Mouse (Mus musculus) right cerebral cortex, adult 18-20 months (tissue): ENCODE data around the gene Copz2.
A peak's percentile ranks its signal among the peaks of the same experiment; 100 is the strongest.

Experiments used
- DNase-seq: peaks from one replicate; pipeline ENCODE4 v3.0.0; 2022; ENCODE audit warnings: mixed read lengths

The Copz2 gene

GRCm38 (mm10) chr11:96872441-96873379, 23.0 kb downstream of the Copz2 start:
- DNase-seq, result peak; percentile 21

- DNase-seq, result no peak
Observed at GRCm38 (mm10) chr11:96873601-96874140, 24.0 kb downstream of the Copz2 start.

GRCm38 (mm10) chr11:96875270-96875669, 25.6 kb downstream of the Copz2 start:
- DNase-seq, result no peak

DNA sequence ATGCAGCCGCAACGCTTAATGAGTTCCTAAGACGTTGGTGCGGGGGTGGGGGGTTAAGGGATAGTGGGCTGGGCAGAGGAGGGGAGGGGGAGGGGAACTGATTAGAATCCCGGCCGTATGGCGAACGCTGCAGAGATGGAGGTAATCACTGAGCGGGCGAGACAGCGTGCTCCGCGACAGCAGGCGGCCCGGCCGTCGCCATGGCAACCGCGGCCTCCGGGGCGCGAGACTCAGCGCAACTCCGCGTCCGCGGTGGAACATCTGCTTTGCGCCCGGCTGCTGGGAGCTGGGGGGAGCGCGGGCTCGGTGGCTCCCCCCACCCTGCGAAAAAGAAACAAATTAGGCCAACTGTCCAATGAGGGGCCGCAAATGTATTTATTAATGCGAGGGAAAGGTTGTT, 26.1 kb downstream of the Copz2 start:
- DNase-seq, result peak; percentile 88

DNA sequence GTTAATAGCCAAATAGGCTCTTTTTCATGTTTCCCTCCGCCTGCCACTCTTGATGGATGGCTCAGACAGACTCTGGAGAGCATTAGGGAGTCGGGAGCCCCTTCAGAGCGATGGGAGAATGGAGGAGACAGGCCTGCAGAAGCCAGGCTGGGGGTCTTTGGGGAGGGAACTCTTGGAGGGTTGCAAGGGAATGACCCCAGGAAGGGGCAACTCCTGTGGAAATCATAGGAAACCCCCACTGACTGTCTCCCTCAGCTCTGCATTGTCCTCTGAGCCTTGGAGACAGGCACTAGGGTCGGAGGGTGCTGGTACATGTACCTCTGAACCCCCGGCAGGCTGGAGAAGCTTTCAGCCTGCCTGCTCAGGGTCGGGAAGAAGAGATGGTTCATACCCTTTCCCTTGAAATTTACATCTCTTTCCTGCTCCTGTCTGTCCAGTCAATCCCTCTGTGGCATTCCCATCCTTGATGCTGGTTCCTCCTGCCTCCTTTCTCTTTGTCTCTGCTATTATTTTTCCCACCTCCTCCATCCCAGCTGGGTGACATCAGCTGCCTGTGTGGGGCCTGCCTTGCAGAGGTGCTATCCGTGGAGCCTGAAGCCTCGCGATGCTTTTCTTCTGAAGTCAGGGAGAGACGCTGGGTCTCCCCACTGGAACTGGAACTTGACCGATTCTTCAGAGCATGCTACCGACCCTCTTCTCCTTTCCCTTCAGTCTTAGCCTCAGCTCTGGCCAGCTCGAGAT, 26.8 kb downstream of the Copz2 start:
- peak; percentile 37 for DNase-seq

DNA sequence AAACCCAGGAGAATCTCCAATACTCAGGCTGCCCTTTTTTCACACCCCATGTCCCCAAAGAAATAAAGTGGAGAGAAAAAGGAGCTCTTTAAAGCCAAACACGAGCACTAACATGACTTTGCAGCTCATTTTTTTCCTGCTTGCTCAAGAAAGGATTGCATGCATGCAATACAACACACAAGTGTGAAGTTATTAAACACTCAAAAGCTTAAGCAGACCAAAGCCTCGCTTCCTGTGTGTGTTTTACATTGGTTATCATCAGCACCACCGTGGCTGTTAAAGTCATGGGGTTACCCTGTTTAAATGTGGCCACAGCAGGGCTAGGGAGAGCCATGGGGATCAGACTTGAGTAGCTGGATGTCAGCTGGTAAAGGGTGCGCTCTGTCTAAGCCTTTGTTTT, 27.4 kb downstream of the Copz2 start:
- no peak for DNase-seq

- no peak for DNase-seq
Observed at GRCm38 (mm10) chr11:96878715-96879114, 29.0 kb downstream of the Copz2 start.

DNA sequence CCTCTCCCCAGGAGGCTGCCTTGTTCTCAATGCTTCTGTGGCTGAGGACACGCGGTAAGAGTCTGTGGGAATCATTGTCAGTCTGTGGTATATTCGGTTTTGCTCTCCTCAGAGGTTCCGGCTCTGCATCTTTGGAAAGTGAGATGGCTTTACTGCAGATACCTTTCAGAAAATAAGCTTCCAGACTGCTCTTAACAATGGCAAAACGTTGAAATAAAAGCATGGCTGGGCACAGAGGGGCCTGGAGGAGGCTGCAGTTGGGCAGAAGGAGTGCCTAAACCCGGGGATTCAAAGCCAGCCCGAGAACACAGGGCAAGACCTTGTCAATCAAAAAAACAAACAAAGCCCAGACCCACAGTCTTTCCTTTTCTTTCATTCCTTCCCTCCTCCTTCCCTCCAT, 29.7 kb downstream of the Copz2 start:
- no peak for DNase-seq

DNA sequence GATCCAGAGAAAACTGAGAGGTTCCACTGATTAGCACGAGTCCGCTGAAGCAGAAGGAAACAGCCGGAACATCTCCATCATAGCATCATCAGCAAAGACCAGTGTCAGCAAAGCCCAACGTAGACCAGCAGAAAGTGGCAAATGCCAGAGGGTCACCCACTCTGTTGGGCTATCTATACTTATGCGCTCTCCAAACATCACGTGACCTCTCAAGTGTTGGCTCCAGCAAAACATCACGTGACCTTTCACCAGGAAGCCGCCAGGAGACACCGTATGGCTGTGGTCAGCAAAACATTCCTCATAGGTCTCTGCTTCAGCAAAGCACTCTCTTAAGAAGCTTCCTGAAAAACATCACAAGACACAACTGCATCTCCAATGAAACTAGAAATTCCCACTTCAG, 30.6 kb downstream of the Copz2 start:
- no peak for DNase-seq

GRCm38 (mm10) chr11:96885901-96886340, 36.3 kb downstream of the Copz2 start:
- DNase-seq, result no peak

GRCm38 (mm10) chr11:96886942-96887546, 37.4 kb downstream of the Copz2 start:
- no peak for DNase-seq

DNA sequence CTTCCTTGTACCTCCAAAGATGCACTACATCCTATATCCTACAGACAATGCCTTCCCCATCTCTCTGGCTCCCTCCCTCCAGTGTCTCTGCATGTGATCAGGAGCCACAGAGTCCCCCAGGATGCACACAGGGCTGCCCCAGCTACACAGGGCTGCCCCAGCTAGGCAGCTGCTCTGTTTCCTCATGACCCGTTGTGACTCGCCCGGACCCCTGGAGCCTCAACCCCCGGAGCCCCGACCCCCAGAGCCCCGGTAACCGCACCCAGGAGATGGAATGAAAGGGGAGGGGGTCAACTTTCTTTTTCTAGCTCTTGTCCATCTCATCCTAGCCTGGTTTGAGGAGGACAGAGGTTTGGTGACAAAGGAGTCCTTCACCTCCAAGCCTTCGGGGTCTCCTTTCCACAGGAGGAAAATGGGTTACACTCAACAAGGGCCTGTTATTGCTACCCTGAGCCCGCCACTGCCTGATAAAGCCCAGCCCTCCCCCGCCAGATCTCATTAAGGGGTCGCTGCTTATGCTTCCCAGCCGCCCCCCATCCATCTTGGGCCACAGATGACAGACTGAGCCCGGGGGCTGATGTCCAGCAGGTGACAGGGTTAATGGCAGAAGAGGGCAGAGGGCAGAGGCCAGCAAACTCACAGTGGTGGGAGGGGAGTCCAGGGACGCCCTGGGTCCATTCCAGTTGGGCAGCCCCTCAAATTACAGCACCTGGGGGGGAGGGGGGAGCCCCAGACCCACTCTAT, 42.3 kb downstream of the Copz2 start:
- no peak for DNase-seq

GRCm38 (mm10) chr11:96893203-96893842, 43.7 kb downstream of the Copz2 start:
- no peak for DNase-seq

GRCm38 (mm10) chr11:96895886-96896285, 46.2 kb downstream of the Copz2 start:
- no peak for DNase-seq

GRCm38 (mm10) chr11:96899449-96900306, 50.0 kb downstream of the Copz2 start:
- no peak for DNase-seq

- DNase-seq, result no peak
Observed at GRCm38 (mm10) chr11:96901332-96901731, 51.7 kb downstream of the Copz2 start.

DNA sequence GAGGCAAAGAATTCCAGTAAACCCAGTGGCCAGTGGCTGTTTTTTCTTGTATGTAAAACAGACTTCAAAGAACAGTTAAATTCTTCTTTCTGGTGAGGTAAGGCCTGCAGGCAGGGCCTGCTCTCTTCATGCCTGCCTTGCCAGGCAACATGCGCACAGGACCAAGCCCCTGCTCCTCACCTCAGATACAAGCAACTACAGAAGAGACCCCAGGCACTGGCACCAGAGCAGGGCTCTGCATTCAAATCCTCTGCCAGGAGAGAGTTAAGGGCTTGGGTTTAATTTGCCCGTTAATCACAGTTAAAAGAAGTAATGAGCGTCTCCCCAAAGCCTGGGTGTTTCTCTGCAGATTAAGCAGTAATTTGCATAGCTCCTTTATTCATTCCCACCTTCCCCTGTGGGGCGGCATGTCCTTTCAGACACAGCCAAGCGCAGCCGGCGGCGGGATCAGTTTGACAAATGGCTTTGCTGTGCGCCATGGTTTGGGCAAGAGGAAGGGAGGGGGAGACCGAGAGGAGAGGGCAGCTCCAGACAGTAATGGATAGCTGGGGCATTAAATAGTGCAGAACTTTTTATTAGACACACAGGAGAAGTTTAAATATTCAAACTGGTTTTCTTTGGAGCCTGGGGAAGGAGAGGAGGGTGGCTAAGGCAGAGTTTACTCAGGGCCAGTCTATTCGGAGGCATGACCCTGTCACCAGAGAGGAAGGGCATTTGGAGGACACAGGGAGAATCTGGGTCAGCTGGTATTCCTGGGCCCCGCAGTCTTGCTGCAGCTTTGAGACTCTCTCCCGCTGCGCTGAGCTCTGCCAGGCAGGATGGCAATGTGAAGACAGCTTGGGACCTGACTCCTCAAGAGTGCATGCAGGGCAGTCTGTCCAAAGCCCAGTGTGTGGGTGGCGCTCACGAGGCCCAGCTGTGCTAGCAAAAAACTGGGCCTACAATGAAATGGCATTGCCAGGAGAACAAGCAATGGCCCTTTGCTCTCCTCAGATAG, 53.3 kb downstream of the Copz2 start:
- peak; percentile 23 for DNase-seq

DNA sequence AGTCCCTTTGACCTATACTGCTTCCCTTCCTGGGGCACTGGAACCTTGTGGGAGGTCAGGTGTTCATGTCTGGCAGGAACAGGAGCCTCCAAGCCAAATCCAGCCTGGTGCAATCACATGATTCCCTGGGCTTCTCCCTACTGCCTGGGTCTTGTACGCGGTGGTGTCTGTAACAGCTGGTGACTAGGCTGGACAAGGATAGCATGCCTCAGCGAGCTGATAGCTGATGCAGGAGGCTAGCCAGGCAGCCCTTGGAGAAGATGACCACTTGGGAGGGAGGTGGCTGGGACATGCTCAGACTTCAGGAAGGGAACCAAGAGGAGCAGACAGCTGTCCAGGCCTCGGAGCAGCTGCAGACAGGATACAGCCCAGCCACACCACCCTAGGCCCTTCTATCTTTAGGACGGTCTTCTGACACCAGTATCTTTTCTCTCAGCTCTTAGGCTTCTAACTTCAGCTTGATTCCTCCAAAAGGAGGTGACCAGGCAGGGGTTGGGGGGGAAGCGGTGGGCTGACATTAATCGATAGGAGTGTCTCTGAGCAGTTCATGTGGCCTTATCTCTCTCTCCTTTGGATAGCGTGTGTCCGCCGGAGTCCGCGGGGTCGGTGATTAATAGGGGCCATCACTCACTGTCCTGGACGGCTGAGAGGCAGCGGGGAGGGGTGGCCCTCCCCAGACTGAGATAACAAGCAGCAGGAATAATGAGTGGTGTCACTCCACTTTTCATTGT, 56.9 kb downstream of the Copz2 start:
- no peak for DNase-seq

GRCm38 (mm10) chr11:96908594-96908993, 58.9 kb downstream of the Copz2 start:
- no peak for DNase-seq
